Mouse (Mus musculus): ENCODE measurements at regions not wholly inside any gene's neighbourhood (a gene's known extent, or its start where the extent isn't known, plus 50 kb on each side); places are given as distances from the start of the nearest gene placed in this dataset.

GRCm38 (mm10) chr9:25374161-25374560 is 107.2 kb upstream of the Eepd1 start:
- DNase-seq: no peak

DNA sequence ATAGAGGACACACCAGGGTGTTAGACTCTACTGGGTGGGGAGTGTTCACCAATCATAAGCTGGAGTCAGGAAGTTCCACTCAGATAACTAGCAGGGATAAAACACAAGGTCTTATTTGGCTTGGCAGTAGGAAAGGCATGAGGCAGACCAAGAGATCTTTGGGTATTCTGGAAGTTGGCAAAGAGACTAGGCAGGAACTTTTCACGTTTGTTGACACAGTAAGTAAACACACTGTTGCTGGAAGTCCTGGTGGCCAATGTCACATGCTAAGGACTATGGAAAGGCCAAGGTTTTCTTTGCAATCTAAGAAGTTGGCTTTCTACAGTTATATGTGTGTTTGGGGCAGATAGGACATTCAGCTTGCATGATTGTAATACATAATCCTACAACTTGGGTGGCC is 105.1 kb upstream of the Eepd1 start:
- no peak for DNase-seq

DNA sequence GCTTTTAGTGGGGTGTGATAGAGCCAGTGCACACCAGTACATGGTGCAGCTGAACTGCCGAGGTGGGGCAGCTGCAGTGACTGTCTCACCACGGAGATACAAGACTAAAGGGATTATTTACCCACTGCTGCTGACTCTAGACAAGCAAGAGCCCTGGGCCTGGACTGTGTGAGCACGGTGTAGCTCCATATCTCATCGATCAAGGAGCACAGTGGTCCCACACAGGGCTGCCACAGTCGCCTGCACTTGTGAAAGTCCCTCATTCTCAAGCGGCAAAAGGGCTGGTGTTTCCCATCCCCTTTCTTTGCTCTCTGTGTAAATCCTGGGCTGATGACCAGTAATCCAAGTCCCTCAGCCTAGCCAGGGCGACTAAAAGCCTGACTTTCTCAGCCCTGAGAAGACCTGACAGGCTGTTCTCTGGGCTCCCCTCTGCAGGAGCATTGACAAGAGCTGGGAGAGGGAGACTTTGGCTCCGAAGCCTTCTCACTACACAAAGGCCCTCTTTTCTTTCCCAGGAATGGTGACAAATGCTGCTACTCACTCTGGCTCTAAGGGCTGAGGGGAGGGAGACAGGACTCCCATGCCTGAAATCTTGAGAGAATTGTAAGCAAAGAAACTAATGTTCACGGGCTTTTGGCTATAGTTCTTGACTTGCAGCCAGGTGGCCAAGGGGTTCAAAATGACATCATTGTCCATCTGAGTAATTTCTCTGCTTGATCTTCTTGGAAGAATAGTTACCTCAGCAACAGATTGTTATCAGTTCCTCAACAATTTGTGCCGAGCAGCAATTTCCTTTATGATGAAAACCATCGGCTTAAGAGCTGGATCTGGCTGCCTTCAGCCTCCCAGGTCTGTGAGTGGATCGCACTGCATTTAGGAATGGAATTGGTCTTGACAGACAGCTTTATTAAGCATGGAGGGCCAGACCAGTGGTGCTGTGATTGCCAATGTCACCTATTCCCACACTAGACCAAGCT is 103.3 kb upstream of the Eepd1 start:
- no peak for DNase-seq

GRCm38 (mm10) chr9:25385333-25385732 is 96.0 kb upstream of the Eepd1 start:
- DNase-seq: no peak

DNA sequence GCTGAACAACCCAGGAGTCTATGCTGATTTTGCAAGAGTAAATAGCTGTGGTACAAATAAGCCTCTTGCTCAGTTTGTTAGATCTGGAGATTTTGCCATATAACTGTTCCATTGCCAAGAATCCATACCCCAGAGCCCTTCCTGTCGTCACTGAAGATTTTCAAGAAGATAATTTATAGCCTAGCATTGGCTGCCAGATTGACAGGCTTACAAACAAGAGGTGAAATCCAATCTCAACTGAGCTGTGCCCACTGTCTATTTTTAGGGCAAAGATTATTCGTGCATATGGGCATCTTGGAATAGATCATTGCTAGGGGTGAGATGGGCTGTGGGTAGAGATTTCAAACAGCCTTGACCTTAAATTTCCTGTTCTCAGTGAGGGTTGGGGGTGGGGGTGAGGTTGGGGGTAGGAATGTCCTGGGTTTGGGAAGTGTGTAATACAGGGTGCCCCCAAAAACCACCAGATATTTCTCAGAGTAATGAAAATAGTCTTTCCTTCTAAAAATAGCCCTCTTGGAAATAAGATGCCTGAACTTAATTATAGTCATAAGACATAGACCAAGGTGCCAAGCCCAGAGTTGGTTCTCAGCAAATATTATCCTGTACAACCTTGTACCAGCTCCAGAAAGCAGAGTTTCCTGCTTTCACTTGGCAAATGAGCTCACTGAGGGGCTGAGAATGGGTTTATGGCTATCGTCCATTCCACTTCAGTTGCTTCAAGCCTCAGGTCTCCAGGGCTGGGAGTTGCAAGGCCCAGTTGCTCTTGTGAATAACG is 93.3 kb upstream of the Eepd1 start:
- no peak for DNase-seq

DNA sequence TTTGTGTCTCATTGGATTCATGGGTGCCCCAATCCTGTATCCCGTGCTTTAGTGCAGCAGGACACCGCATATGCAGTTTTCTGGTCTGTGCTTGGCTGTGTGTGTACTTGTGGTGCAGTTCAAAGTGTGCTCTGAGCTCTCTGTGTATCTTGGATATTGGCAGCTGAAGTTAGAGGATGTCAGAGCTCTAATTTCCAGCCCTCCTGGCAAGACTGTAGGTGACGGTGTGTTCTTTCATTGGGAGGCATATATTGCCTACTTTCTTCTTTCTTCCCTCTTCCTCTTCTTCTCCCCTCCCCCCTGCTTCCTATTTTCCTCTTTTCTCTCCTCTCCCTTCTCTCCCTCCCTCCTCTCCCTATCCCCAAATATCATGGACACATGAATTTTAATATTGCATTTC is 92.0 kb upstream of the Eepd1 start:
- no peak for DNase-seq

DNA sequence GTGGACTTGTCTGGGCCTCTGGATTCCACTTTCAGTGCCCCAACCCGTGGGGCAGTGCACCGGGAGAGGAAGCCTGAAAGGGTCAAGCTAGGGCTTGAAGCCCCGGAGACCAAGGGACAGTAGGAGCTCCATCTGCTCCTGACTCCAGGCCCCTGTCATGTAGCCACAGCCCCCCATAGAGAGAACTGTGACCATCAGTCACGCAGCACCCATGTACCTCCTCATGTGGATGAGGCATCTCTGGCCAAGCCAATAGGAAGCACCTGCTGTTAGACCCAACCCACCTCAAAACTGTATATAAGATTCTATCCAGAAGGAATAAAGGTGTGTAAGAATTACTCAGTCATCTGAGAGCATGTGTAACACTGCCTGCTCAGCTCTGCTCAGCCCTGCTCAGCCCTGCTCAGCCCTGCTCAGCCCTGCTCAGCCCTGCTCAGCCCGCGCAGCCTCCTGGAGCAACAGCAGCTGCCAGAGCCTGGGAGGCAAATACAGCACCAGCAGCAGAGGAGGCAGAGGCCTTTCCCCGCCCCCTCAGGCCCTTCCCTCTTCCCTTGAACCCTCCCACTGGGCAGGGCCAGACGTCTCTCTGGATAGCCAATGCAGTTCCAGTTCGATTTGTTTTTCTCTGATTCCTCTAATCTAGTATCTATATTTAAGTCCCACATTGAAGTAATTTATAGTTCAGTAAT is 80.6 kb upstream of the Eepd1 start:
- peak; percentile 1 for DNase-seq

- no peak for DNase-seq
Measured at GRCm38 (mm10) chr9:25405848-25406247, 75.5 kb upstream of the Eepd1 start.

- no peak for DNase-seq
Measured at GRCm38 (mm10) chr9:25408518-25408917, 72.8 kb upstream of the Eepd1 start.

- DNase-seq: no peak
Measured at GRCm38 (mm10) chr9:25409729-25410128, 71.6 kb upstream of the Eepd1 start.

- DNase-seq: no peak
Measured at GRCm38 (mm10) chr9:25413873-25414272, 67.5 kb upstream of the Eepd1 start.

DNA sequence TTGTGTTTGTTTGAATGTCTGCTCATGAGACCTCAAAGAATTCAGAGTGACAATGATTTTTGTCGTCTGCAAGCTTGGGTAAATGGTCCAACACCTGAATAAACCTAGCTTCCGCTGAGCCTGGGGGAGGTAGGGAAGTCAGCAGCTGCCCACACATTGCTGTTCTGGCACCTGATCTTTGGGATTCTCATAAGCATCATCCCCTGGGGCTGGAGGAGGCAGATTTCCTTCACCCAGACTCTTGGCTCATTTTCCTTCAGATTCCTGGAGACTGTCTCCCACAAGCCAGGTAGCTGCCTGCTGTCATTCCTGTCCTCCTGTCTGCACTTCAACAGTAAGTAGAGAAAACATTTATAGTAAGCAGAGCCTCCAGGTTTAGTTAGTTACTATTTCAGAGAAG is 67.0 kb upstream of the Eepd1 start:
- no peak for DNase-seq

DNA sequence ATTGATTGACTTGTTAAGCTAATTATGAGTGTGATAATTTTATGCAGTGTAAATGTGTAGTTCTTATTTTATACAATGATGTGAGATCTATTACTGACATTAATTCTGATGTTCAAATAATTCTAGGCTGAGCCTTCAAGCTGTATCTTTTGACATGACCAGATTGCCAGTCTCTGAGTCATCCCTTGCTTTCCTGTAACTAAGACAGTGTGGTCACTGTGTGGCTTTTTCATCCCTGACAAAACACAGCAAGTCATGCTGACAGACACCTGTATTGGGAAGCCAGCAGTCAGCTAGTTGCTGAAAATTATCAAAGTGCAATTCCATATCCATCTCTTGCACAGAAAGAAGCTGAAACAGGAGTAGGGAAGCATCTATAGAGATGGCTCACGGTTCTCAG is 54.4 kb upstream of the Eepd1 start:
- DNase-seq: no peak

GRCm38 (mm10) chr9:25429450-25430213 is 51.7 kb upstream of the Eepd1 start:
- DNase-seq: no peak
